Mouse (Mus musculus): ENCODE results near the gene Tmem44.

Tmem44 gene

DNA sequence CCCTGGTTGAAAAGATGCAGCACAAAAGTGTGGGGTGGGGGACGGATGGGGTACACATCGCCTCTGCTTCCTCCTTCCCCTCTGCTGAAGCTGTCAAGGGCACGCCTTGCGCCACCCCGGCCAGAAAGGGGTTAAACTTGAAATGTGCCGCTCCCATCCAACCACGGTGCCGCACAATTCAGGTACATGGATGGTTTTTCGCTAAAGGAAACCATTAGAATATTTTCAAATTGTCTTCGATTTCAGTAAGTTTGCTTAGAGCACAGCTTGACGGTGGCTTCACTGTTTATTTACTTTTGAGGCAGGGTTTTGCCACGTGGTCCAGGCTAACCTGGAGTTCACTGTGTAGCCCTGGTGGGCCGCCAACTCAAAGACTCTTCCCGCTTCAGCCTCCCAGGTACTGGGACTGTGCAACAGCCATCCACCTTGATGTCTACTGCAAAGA, at the start of gene Tmem44:
Gene Tmem44 (minus strand): TSS at position 95 of the 445 bp plus-strand sequence.
- no peak for DNase-seq

DNA sequence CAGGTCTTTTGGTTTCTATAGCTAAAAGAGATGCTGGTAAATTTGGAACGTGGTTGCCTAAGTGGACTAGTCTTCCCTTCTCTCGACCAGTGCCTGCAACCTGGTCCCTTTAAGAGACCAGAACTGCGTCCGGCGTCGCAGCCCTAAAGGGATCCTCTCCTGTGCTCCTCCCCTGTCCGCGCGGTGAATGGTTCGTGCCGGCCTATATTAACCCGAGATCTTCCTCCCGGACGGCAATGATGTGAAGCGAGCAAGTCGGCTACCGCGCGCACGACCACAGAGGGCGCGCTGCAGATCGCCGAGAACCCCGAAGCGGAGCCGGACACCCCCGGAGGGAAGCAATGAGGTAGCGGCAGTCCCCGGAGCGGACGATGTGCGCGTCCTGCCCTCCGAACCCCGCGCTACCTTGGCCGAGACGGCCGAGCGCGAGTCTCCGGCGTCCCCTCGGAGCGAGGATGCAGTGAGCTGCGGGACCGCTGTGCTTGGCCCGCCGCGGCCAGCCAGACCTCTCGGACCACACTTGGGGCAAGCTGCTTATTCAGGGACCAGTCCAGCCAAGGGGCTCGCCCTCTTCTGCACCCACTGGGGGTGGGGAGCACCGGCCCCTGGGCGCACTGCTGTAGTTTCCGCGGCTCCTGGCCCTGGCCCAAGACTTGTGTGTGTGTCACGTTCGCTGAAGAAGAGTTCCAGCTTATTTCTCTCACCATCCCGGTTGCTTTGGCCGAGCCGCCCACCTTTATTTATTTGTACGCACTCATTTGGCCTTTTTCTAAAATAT, 49.0 kb upstream of the Tmem44 start, which contains the start of gene Fam43a:
Gene Fam43a (plus strand): TSS at position 233 of the 778 bp plus-strand sequence.
- DNase-seq = peak; percentile 94

DNA sequence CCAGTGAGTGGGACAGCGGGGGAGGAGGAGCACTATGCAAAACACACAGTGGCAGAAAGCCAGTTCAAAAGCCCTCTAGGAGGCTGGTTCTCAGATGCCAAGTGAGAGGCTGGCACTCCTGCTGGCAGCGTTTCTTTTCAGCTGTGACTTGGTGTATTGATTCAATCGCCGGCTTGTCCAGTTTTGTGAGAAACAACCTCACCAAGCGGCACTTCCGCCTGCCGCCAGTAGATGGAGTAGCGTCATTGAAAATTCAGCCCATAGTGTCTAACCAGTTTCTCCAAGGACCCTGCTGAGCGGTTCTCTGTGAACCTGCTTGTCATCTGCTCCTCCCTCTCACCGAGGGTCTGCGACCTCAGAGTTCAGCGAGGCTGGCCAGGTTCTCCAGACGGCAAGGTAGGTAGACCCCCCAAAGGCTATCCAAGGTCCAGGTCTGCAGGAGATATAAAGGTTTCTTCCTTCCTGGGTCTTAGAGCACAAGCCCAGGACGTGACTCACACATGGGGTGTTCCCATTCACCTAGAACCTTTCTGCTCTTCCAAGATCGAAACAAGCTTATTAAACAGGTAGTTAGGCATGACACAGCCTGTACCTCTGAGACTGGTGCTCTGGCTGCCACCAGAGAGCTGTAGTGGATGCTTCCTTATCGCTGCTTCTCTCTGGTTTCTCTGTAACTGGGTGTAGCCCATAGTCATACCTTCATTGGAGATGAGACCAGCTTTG, 46.5 kb upstream of the Tmem44 start:
- DNase-seq = peak; percentile 92

DNA sequence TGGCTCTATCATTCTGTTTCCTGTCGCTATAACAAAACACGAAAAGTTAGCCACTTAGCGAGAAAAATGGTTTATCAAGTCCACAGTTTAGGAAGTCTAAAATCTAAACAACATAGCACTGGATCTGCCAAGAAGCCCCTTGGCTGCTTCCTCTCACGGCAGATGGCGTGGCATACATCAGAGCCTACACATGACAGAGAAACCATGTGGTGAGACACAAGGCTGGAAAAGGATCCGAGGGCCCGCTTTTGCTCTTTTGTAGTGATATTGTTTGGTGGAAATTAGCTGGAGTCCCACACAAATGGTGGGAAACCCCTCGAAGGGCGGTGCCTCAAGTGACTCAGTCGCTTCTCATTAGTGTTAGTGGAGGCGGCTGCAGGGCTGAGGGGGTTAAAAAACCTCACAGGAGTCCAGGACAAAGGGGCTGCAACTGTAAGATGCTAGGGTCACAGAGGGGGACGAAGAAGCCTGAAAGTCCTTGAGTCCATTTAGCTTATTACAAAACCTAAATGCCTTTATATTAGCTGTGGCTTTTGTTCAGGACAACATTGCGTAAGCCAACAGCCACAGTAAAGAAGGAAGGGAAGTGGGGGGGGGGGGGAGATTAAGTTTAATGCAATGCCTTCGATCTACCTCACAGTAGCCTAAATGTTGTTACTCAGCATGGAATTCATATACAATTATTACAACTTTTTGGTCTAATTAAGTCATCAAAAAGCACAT, 45.4 kb upstream of the Tmem44 start:
- DNase-seq = no peak

DNA sequence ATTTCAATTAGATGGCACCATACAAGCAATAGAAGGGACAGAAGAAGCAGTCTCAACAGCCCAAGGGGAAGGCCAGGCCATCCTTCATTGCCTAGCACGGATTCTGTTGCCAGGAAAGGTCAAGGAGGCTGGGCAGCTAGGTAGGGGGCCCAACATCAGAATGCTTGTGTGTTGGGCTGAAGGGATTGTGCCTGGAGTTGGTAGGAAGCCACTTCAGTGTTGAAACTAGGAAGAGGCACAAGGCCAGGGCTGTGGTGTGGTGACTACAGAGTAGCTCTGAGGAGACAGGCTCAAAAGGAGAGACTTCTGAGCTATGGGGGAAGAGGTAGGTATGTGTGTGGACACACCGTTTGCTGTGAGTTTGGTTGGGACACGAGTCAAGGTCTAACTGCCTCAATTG, 44.7 kb upstream of the Tmem44 start:
- DNase-seq = no peak

DNA sequence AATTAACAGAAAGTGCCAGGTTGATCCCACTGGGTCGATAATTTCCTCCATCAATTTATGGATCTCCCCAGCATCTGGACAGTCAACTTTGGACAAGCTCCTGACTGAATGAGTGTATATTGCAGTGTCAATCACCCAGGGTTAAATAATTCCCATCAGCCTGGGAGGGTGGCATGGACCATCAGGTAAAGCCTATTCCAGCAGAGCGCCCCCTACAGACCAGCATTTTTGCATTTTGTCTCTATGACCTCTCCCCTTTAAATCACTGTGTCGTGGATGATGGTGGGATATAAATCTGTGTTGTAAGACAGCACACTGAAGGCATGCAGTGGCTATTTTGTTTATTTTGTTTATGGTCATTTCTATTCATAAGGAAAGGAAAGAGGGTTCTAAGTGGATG, 41.3 kb upstream of the Tmem44 start:
- no peak for DNase-seq

DNA sequence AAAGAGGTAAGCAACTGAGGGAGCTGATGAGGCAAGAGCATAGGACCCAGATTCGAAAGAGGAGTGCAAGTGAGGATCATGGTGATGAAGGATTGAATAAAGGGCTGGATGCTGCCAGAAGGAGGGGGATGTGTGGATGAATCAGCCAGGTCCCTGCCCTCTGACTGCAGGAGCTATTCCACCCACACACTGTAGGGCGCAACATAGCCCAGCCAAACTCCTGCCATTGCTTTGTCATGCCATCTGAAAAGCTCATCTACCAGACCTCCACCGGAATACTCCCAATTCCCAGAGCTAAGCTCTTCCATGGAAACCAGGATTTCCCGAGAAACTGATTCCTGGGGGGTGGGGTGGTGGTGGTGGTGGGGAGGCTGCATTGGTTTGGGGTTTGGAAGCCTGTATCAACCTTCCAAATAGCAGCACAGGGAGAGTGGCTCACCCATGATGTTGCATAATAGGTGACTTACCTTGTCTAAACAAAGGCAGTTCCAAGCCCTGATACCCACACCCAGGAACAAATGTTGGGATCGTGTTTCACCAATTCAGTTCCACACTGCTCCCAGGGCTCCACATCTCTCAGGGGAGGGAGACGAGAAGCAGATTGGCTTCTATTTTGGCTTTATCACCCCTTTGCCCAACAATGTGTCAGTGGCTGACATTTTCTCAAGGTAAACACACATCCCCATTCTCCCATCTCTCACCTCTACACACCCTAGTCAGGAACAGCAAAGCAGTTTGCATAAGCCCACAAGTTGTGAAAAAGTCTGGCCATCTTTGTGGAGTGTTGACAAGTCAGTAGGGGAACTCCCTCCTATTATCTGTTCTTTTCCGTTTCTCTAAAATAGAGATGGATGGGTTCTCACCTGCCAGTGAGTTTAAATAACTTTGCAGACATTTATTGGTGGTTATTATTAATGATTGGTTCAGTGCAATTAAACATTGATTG, 39.9 kb upstream of the Tmem44 start:
- no peak for DNase-seq

DNA sequence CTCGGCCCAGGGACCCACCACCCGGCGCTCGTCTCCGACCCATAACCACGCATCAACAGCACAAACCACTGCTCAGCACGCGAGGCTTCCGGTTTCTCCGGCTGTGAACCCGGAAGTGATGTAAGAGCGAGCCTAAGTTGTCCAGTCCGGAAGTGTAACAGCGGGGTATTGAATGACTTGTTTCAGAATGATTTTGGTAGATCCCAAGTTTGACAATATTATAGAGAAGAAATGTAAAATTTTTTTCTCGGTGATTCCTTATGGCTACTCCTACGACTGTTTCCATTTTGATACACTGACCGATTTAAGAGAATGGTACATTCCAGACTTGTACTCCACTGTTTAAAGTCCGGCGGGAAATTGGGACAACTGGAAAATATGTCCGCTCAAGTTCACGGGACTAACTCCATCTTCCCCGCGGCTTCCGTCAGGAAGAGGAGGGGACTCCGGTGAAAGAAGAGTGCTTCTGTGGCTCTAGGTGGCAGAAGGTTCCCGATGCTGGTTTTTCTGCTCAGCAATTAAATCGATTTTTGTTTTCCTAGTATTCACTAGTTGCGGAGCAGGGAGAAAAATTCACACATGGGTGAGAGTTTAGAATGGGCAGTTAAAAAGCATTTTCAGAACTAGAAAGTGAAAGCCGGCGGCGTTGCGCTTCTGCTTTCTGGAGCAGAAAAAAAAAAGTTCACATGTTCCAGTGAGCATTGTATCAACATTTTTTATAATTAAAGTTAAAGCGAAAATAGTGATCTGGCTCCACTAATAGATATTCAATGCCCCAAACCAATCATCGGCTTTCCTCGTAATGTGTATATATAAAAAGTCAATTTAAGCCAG, 37.1 kb upstream of the Tmem44 start, which contains the start of gene Lsg1:
Gene Lsg1 (minus strand): TSS at position 99 of the 834 bp plus-strand sequence.
- DNase-seq = peak; percentile 90

DNA sequence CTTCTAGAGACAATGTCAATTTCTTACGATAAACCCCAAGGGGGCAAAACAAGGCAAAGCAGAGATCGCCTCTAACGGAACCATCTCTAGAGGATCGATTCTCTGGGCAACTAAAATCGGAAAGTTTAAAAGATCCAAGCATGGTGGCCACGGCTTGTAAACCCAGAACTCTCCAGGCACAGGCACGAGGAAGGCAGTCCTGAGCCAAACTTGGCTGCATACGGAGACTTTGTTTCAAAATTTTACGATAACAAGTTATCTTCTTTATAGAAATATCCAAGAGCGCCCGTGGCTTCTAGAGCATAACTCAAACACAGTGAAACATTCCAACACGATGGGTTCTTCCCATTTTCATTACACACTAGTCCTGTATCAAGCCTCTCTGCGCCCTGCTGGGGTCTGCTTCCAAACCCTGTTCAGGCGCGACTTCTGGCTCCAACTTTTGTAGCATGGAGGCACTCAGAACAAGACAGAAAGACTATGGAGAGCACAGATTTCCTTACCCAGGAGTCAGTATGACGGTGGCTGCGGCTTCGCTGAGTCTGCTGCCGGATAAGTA, 36.4 kb upstream of the Tmem44 start:
- DNase-seq = no peak

DNA sequence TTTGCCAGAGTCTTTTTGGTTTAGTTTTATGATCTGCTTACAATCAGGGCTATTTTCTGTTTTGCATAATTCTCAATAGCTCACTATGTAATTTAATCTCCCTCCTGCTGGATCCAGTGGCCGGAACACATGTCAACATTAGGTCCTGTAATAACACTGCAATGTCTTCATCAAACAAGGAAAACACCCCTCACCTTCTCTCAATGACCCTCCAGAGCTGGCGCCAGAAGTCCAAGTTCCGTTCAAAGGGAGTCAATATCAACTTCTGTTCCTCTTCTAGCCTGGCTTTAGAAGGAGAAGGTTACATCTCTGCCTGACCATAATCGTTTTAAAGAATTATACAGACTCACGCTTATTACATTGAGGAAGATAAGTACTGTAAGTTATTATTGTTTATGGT, 30.1 kb upstream of the Tmem44 start:
- DNase-seq = no peak

DNA sequence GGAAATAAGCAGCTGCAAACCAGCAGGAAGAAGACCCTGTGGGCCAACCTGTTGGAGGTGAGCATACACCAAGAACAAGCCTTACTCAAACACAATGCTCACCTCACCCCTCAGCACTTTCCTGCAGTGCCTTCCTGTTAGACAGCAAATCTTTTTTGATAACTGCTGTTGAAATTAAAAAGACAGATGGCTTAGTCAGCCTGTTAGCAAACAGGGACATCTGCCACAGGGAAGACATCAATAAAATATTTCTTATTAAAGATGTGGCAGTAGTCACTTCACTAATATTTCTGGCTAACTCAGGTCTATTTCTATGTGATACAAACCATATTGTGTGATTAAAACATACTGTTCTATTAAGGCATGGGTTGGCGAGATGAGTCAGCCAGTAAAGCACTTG, 25.8 kb upstream of the Tmem44 start:
- no peak for DNase-seq

DNA sequence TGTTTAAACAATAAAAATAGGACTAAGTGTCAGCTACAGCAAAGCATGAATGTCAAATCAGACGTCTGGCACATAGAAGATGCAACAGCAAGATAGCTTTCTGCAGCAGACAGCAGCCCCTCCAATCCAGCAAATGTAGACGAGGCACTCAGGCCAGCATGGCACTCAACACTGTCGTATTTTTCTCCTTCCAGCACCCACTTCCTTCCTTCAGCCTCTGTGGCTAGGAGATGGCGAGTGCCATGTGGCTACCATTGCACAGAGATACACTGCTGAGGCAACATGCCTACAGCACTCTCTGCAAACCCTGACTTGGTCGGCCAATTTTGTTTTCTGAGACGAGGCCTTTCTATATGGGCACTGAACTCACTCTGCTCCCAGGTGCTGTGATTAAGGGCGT, 25.2 kb upstream of the Tmem44 start:
- no peak for DNase-seq

DNA sequence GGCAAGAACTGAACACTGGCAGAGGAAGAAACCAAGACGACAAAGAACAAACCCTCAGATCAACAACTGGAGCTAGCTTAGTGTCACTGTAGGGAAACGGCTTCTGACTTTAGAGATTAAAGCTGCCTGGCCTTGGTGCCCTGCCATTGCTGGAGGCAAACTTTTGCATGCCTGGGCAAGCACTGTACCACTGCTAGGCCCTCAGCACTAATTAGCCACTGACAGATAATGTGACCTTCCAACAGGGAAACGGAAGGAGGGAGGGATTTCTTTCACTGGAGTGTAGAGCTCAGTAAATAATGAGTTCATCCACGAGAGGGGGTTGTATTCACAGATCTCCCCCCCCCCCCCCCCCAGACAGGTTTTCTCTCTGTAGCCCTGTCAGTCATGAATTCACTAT, 21.6 kb upstream of the Tmem44 start:
- no peak for DNase-seq

DNA sequence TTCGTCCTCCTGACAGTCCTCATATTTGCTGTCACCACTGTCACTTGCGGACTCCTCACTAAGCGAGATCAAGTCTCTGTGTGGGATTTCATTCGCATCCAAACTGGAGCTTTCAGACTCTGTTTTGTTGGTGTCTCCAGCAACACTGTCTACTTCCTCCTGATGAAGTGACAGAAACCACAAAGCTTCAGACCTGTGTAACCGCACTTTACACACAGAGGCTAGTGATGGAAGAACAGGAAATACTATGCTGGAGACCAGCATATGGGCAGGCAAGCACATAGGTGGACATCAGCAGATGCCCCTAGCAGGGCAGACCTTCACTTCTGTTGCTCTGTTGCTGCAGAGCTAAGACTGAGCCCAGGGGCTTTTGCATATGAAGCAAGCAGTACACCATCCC, 20.7 kb upstream of the Tmem44 start:
- no peak for DNase-seq

DNA sequence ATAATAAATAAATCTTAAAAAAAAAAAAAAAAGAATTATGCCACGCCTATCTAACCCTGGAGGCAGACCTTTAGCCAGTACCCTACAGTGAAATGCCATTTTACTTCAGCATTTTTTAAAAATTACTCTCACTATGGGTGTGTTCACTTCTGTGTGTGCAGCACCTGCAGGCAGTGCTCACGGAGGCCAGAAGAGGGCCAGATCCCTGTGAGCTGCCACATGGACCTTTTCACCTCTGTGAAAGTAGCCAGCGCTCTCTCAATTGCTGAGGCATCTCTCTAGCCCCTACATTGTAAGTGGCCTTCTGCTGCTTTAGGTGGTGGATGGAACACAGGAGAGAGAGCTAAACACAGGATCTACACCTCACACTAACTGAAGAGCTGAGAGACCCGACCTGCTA, 19.5 kb upstream of the Tmem44 start:
- no peak for DNase-seq

DNA sequence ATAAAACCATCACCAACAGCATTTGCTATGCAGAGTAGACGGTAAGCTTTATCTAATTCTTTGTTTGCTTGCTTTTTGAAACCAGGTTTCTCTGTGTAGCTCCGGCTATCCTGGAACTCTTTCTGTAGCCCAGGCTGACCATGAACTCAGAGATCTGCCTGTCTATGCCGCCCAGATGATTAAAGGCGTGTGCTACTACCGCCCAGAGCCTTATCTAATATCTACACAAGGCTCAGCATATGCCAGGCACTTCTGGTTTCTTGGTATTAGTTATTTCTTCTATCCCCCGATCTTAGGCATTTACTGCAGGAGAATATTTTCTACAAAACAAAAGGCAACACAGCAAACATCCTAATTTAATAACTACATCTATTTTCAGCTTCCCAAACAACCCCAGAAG, 15.0 kb upstream of the Tmem44 start:
- no peak for DNase-seq

DNA sequence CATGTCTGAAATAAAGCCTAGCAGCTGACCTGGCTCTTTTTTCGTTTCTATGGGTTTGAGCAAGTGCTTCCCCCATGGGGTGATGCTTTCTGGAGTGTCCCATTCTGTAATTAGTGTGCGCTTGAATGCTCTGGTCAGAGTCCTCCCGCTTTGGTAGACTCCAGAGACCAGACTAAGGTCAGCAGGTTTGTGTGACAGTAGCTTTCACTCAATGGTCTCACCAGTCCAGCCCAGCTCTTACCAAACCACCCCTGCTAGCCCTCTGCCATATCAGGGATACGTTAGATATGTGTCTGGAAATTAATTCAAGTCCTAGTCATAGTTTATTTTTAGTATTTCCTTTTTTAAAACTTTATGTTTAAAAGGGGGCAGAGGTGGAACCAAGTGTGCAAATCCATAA, 10.0 kb upstream of the Tmem44 start:
- DNase-seq = no peak

DNA sequence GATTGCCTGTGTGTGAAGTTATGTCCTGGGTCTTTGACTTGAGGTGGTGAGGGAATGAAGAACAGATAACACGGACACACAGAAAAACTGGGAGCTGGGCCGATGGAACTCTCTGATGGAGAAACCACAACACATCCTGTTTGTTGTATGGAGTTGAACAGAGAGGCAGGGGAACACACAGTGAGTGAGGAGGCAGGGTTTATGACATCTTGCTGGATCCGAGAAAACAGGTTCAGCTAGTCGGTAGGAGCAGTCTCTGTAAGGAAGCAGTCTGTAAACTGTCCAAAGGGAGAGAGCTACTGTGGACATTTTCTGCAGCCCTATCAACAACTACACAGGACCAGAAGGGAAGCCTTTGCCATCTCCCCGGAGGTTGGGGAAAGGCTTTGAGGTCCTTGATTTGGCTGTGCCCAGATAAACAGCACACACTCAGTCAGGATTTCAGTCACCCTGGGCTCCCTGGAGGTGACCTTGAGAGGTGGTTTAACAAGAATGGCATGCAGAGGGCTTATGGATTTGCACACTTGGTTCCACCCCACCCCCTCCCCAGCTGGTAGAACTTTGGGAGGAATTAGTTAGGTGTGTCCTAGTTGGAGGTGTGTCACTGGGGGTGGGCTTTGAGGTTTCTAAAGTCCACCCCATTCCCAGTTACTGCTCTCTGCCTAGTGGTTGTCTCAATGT, 8.8 kb upstream of the Tmem44 start:
- DNase-seq = no peak

DNA sequence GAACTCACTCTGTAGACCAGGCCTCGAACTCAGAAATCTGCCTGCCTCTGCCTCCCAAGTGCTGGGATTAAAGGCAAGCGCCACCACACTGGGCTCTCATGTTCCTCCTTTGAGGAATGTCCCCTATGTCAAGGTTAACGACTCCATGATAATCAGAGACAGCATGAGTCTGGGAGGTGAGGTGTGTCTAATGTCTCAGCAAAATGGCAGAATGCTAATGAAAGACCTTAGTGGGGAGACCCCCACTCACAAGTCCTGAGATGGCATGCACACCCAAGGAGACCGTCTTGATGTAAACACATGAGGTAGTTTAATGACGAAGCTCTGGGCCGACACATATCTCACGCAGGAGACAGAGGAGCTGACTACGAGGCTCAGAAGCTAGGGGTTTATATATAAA, 3.5 kb upstream of the Tmem44 start:
- no peak for DNase-seq

DNA sequence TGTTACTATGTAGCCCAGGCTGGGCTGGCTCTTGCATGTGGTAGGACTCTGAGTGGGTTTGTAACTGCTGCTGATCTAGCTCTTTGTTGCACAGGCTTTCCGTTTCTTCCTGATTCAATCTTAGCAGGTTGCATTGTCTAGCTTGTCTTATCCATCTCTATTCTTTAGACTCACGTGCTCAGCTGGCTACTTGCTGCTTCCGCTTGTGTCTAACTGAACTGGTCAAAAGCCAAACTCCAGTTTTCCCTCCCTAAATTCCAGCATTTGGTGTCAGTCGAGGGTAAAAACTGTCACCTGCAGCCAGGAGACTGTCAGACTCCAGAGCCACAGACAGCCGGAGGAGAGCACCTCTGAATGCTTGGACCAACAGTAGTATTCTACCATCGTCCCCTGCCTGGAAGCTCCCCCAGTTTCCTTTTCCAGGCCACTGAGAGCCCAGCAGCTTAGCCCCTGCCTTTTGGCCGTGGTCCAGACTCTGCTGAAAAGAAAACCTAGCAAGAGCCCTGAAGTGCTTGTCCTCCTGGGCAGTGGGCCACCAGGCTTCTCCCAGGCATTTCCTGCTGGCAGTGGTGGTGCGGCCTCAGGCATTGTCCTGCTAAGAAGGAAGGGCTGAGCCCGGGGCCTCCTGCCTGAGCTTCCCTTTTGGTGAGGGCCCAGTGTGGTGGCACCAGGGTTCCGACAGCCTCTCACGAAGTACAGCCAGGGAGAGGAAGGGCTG, 2.1 kb upstream of the Tmem44 start:
- peak; percentile 92 for DNase-seq

Data from kidney, postnatal 10 days (tissue).